Mouse (Mus musculus): Measurements from ENCODE around the gene Cdhr3. TPM values are rescaled to one million over a fixed set of nuclear protein-coding genes. Genes with fewer than 3 reads are reported as not detected.

The Cdhr3 gene
- polyA plus RNA-seq, 1 experiment = not detected

- no peak overlapping the region for H3K27ac ChIP-seq (ENCODE audit: insufficient read depth, low read depth, low read length)
- no peaks in the 10 kb centered on the region for H3K4me1 ChIP-seq (ENCODE audit: control insufficient read depth, insufficient read depth, low read length)
- 71% methylated on average over 12 of the region's 12 CpGs for WGBS
- no peak overlapping the region for H3K4me3 ChIP-seq (ENCODE audit: insufficient read depth, low read depth, low read length)
- no peak for TF ChIP-seq POLR2A (IDR thresholded peaks at IDR 0.05; ENCODE audit: insufficient read depth, low read depth, low read length)
- TF ChIP-seq CTCF (IDR thresholded peaks at IDR 0.05; ENCODE audit: insufficient read depth, low read depth, low read length) = no peak
Observed at GRCm38 (mm10) chr12:32989731-32990130, 102.9 kb downstream of the Cdhr3 start.

DNA sequence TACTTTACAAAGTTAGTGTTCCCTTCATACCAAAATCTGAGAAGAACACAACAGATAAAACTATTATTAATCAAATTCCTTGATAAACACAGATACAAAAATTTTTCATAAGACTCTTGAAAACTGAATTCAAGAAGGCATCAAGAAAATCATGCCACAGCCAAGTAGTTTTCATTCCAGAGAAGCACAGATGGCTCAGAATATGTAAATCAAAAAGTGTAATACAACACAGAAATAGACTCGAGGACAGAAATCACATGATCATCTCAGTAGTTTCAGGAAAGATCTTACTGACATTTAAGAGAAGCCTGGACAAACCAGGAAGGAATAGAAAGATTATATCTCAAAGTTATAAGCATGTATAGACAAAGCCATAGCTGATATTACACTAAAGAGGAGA is 106.4 kb downstream of the Cdhr3 start:
- 48% methylated on average over 1 of the region's 1 CpGs for WGBS
- TF ChIP-seq CTCF (IDR thresholded peaks at IDR 0.05; ENCODE audit: insufficient read depth, low read depth, low read length) (no peak), POLR2A (IDR thresholded peaks at IDR 0.05; ENCODE audit: insufficient read depth, low read depth, low read length) (no peak)
- H3K4me3 ChIP-seq (ENCODE audit: insufficient read depth, low read depth, low read length) = no peak overlapping the region
- no peak overlapping the region for H3K27ac ChIP-seq (ENCODE audit: insufficient read depth, low read depth, low read length)
- H3K4me1 ChIP-seq (ENCODE audit: control insufficient read depth, insufficient read depth, low read length) = no peaks in the 10 kb centered on the region

Other genes with a start within 250 kb of the Cdhr3 start
- gene Sypl, start 139.0 kb downstream of the Cdhr3 start, polyA plus RNA-seq (2012; ENCODE audit: insufficient read depth, insufficient read length, low replicate concordance, missing spikeins) = not detected in 2 replicates
- gene Atxn7l1, start 54.8 kb upstream of the Cdhr3 start, polyA plus RNA-seq (2012; ENCODE audit: insufficient read depth, insufficient read length, low replicate concordance, missing spikeins) = 256 TPM in 1 of 2 replicates, not detected in the other

Data from olfactory bulb, adult 2 months (tissue).